Mouse (Mus musculus) midbrain, embryonic 14.5 days (tissue): ENCODE data around the gene Ephx1. TPM values are rescaled to one million over a fixed set of nuclear protein-coding genes. Genes with fewer than 3 reads are reported as not detected.

Source experiments
- ATAC-seq: fragments of 200-750 bp; cut with Nextera tagmentation; 2 replicates; pipeline ENCODE4 v1.8.0; 2017; ENCODE audit warnings: moderate number of reproducible peaks, moderate library complexity; ENCODE audit not compliant: low FRiP score, low TSS enrichment
- DNase-seq: peaks from one replicate; pipeline ENCODE4 v3.0.0-alpha.2; 2015
- H3K27ac ChIP-seq: fragments of 300-500 bp; sonication (generic); replicated peaks from 2 replicates; pipeline ENCODE4 v1.5.1; 2014; ENCODE audit warnings: mild to moderate bottlenecking, low read depth, low read length, moderate library complexity
- H3K27me3 ChIP-seq: fragments of 300-500 bp; sonication (generic); 2 replicates; pipeline ENCODE4 v1.6.1; 2014; ENCODE audit warnings: low read length, control low read depth, mixed read lengths; ENCODE audit not compliant: control insufficient read depth, insufficient read depth
- H3K36me3 ChIP-seq: fragments of 300-500 bp; sonication (generic); 2 replicates; pipeline ENCODE4 v1.6.1; 2014; ENCODE audit warnings: low read length, control low read depth; ENCODE audit not compliant: control insufficient read depth, insufficient read depth
- H3K4me1 ChIP-seq: fragments of 300-500 bp; sonication (generic); 2 replicates; pipeline ENCODE4 v1.6.1; 2014; ENCODE audit warnings: mild to moderate bottlenecking, antibody characterized with exemption, low read length, control low read depth; ENCODE audit not compliant: control insufficient read depth, insufficient read depth
- H3K4me2 ChIP-seq: fragments of 300-500 bp; sonication (generic); 2 replicates; pipeline ENCODE4 v1.6.1; 2014; ENCODE audit warnings: mild to moderate bottlenecking, low read length, moderate library complexity
- H3K4me3 ChIP-seq: fragments of 300-500 bp; sonication (generic); replicated peaks from 2 replicates; pipeline ENCODE4 v1.5.1; 2014; ENCODE audit warnings: low read depth, low read length
- H3K9ac ChIP-seq: fragments of 300-500 bp; sonication (generic); replicated peaks from 2 replicates; pipeline ENCODE4 v1.6.1; 2014; ENCODE audit warnings: mild to moderate bottlenecking, low read length, moderate library complexity
- H3K9me3 ChIP-seq: fragments of 300-500 bp; sonication (generic); 2 replicates; pipeline ENCODE4 v1.6.1; 2016; ENCODE audit warnings: low read length, control low read depth, mixed read lengths; ENCODE audit not compliant: control insufficient read depth
- WGBS: fragments of 180-500 bp; shearing (Covaris S2); extraction: QIAGEN DNeasy Blood & Tissue Kit; methylation state at CpG from one replicate; pipeline ENCODE4 v1.1.7; 2014; 5-methylcytosine and 5-hydroxymethylcytosine counted together
- polyA plus RNA-seq: library from polyadenylated mRNA; unstranded; fragments of >200 nt; fragmentation: Nextera tagmentation; extraction: Ambion mirVana; gene quantifications from 2 replicates; pipeline ENCODE4 v1.2.1, GENCODE M21; 2014

Gene Ephx1
- polyA plus RNA-seq, 1 experiment from 2014 or later = 2.7 TPM

- Histone ChIP-seq H3K4me2 (peak overlapping the region; percentile 98), H3K27me3 (no peaks in the 10 kb centered on the region), H3K9ac (peak overlapping the region; percentile 40), H3K4me3 (peak overlapping the region; percentile 45), H3K9me3 (no peaks in the 10 kb centered on the region), H3K36me3 (no peaks in the 10 kb centered on the region), H3K27ac (no peak overlapping the region), H3K4me1 (0 out of 2 replicates have a peak, but pooled peaks cover 9% of the 10 kb centered on the region)
- under 1% methylated on average over 22 of the region's 22 CpGs for WGBS
- ATAC-seq = peak; percentile 86
- peak; percentile 80 for DNase-seq
These were observed 3.4 kb downstream of the Ephx1 start for GRCm38 (mm10) chr1:181017212-181017711.

DNA sequence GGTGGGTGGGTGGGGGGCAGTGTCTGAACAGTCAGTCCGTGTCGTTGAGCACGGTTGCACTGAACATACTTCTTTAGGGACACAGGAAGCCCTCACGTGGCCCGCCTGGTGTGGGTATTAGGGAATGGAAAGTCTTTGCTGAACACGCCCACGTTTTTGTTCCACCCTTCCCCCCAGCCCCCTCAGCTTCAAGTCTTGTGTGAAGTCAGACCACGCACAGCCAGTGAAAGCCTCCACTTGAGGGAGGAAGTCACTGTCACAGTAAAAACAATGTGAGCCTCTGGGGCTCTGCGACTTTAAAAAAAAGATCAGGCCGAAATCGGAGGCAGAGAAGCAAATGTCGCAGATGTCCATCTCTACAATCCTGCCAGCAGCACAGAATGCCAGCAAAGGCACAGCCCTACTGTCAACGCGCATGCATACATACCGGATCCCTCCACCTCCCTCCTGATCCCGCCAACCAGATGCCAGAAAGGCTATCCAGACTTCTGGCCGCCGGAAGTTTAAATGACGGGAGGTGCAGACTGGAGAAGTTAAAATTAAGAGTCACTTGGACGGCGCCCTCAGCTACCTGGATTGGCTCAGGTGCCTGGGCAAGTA lies 4.1 kb downstream of the Ephx1 start:
- peak; percentile 72 for ATAC-seq
- Histone ChIP-seq H3K27ac (no peak overlapping the region), H3K27me3 (no peaks in the 10 kb centered on the region), H3K36me3 (no peaks in the 10 kb centered on the region), H3K9me3 (no peaks in the 10 kb centered on the region), H3K9ac (peak overlapping the region; percentile 40), H3K4me2 (peak overlapping the region; percentile 98), H3K4me1 (0 out of 2 replicates have a peak, but pooled peaks cover 9% of the 10 kb centered on the region), H3K4me3 (peak overlapping the region; percentile 45)
- peak; percentile 75 for DNase-seq
- WGBS = 3% methylated on average over 21 of the region's 21 CpGs

- H3K4me3 ChIP-seq = no peak overlapping the region
These were observed 4.7 kb downstream of the Ephx1 start for GRCm38 (mm10) chr1:181016045-181016444.

GRCm38 (mm10) chr1:181015558-181015957 lies 5.1 kb downstream of the Ephx1 start:
- no peak overlapping the region for H3K9ac ChIP-seq
- DNase-seq = no peak
- H3K4me1 ChIP-seq = 0 out of 2 replicates have a peak, but pooled peaks cover 9% of the 10 kb centered on the region
- no peaks in the 10 kb centered on the region for H3K9me3 ChIP-seq
- H3K4me3 ChIP-seq = no peak overlapping the region
- no peaks in the 10 kb centered on the region for H3K36me3 ChIP-seq
- no peak overlapping the region for H3K27ac ChIP-seq
- H3K27me3 ChIP-seq = no peaks in the 10 kb centered on the region
- no peak for ATAC-seq
- no peak overlapping the region for H3K4me2 ChIP-seq

More at GRCm38 (mm10) chr1:181016045-181016444, 4.7 kb downstream of the Ephx1 start:
- 76% methylated on average over 4 of the region's 4 CpGs for WGBS
- ATAC-seq = 0 out of 2 replicates have a peak, but pooled peaks have one; percentile 27
- Histone ChIP-seq H3K9me3 (no peaks in the 10 kb centered on the region), H3K27me3 (no peaks in the 10 kb centered on the region), H3K4me1 (0 out of 2 replicates have a peak, but pooled peaks cover 9% of the 10 kb centered on the region), H3K9ac (no peak overlapping the region; the same call in 1 of the 2 replicates), H3K4me2 (peak overlapping the region; percentile 98), H3K27ac (no peak overlapping the region), H3K36me3 (no peaks in the 10 kb centered on the region)
- no peak for DNase-seq

DNA sequence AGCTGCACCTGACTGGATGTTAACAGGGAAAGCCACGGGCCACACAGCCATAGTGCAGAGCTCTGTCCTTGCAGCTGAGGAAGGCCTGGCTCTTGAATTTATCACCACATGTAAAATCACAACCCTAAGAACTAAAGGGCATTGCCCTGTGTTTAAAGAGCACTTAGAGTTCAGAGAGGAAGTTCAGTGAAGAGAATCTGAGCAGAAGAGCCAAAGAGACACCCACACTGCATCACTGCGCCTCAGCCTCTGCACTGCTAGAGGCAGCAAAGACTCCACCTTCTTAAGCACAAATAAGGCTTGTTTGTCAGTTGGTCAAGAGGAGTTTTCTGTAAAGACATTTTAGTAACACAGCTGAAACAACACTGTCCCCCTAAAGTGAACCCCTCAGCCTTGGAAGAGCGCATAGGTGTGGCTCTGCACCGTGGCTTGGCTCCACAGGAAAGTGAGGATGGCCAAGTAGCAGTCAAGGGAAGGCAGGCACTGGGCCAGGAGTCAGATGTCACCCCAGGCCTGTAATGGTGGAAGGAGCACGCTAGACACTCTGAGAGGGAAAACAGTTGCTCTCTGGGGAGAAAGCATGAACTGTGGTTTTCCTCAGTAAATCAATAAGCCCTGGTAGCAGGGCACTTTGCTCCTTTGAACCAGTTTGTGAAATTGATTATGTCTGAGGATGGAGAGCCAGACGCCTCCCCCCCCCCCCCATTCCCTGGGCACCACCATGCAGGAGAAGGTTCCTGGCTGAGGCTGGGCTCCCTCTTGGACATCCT lies 5.8 kb downstream of the Ephx1 start:
- H3K4me3 ChIP-seq = no peak overlapping the region
- whole genome bisulfite sequencing = 77% methylated on average over 6 of the region's 6 CpGs
- ATAC-seq = no peak
- no peak overlapping the region for H3K4me2 ChIP-seq
- no peak overlapping the region for H3K9ac ChIP-seq
- H3K4me1 ChIP-seq = 0 out of 2 replicates have a peak, but pooled peaks cover 9% of the 10 kb centered on the region
- no peaks in the 10 kb centered on the region for H3K9me3 ChIP-seq
- no peaks in the 10 kb centered on the region for H3K27me3 ChIP-seq
- H3K36me3 ChIP-seq = no peaks in the 10 kb centered on the region
- H3K27ac ChIP-seq = no peak overlapping the region
- no peak for DNase-seq

- Histone ChIP-seq H3K27ac (no peak overlapping the region), H3K36me3 (no peaks in the 10 kb centered on the region), H3K4me3 (no peak overlapping the region), H3K9me3 (no peaks in the 10 kb centered on the region), H3K9ac (no peak overlapping the region), H3K4me1 (0 out of 2 replicates have a peak, but pooled peaks cover 9% of the 10 kb centered on the region), H3K4me2 (no peak overlapping the region), H3K27me3 (no peaks in the 10 kb centered on the region)
- WGBS = 77% methylated on average over 6 of the region's 6 CpGs
- DNase-seq (no peak), ATAC-seq (no peak)
These were observed 7.3 kb downstream of the Ephx1 start for GRCm38 (mm10) chr1:181013446-181013845.

DNA sequence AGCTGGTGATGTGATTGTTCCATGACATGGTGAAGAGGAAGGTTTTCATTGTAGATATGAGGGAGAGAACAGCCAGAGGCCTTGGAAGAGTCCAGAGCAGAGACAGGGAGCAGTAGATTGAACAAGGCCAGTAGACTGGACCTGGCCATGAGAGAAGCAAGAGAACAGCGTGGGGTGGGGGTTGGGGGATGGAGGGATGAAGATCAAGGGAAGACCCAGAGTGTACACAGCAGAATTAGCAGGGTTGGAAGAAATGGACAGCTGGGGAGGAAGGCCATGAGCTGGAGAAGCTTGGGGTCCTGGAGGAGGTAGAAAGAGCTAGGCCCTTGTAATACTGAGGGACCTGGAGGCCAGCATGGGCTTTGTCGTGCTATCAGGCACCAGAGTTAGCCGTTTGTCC lies 8.3 kb downstream of the Ephx1 start:
- WGBS = 84% methylated on average over 3 of the region's 3 CpGs
- Histone ChIP-seq H3K27me3 (no peaks in the 10 kb centered on the region), H3K4me3 (no peak overlapping the region), H3K9me3 (no peaks in the 10 kb centered on the region), H3K9ac (no peak overlapping the region), H3K4me2 (no peak overlapping the region), H3K27ac (no peak overlapping the region), H3K4me1 (0 out of 2 replicates have a peak, but pooled peaks cover 9% of the 10 kb centered on the region), H3K36me3 (no peaks in the 10 kb centered on the region)
- ATAC-seq (no peak), DNase-seq (no peak)

GRCm38 (mm10) chr1:181011601-181012000 lies 9.1 kb downstream of the Ephx1 start:
- no peak overlapping the region for H3K4me2 ChIP-seq
- 0 out of 2 replicates have a peak, but pooled peaks cover 8% of the 10 kb centered on the region for H3K4me1 ChIP-seq
- H3K9ac ChIP-seq = no peak overlapping the region
- ATAC-seq (no peak), DNase-seq (no peak)
- WGBS = 62% methylated on average over 5 of the region's 5 CpGs
- no peaks in the 10 kb centered on the region for H3K36me3 ChIP-seq
- H3K27me3 ChIP-seq = no peaks in the 10 kb centered on the region
- H3K4me3 ChIP-seq = no peak overlapping the region
- no peaks in the 10 kb centered on the region for H3K9me3 ChIP-seq
- no peak overlapping the region for H3K27ac ChIP-seq
